Mouse (Mus musculus) C2C12 (cell line): ENCODE results near the gene Pdzrn4. TPM values are rescaled to one million over a fixed set of nuclear protein-coding genes. Genes with fewer than 3 reads are reported as not detected.

Experiments
- H3K27me3 ChIP-seq: one replicate; pipeline ENCODE4 v1.6.1; 2011; ENCODE audit not compliant: control insufficient read depth, insufficient read depth, insufficient read length
- H3K36me3 ChIP-seq: one replicate; pipeline ENCODE4 v1.6.1; 2011; ENCODE audit not compliant: control insufficient read depth, insufficient read depth
- H3K4me3 ChIP-seq: one replicate; pipeline ENCODE4 v1.5.1; 2011; ENCODE audit warnings: mild to moderate bottlenecking, control low read depth; ENCODE audit not compliant: poor library complexity, insufficient read depth, severe bottlenecking
- H3K79me2 ChIP-seq: one replicate; pipeline ENCODE4 v1.6.1; 2011; ENCODE audit not compliant: control insufficient read depth, insufficient read depth
- H3K79me3 ChIP-seq: one replicate; pipeline ENCODE4 v1.6.1; 2011; ENCODE audit warnings: low read depth, control low read depth
- H3ac ChIP-seq: one replicate; pipeline ENCODE3; 2011; ENCODE audit warnings: low read depth; ENCODE audit not compliant: control insufficient read depth, insufficient read length
- CEBPB ChIP-seq: IDR thresholded peaks from one replicate; pipeline ENCODE4 v1.6.1; 2011; ENCODE audit warnings: low read depth, mild to moderate bottlenecking, control low read depth, moderate library complexity
- CTCF ChIP-seq: IDR thresholded peaks from one replicate; pipeline ENCODE4 v1.5.1; 2011; ENCODE audit not compliant: control insufficient read depth, insufficient read depth, insufficient read length
- FOSL1 ChIP-seq: IDR thresholded peaks from one replicate; pipeline ENCODE4 v1.8.0; 2011; ENCODE audit warnings: mild to moderate bottlenecking, low read length; ENCODE audit not compliant: poor library complexity, insufficient read depth, severe bottlenecking
- MAX ChIP-seq: IDR thresholded peaks from one replicate; pipeline ENCODE4 v1.6.1; 2011; ENCODE audit warnings: mild to moderate bottlenecking, control low read depth
- MYOD1 ChIP-seq: IDR thresholded peaks from one replicate; pipeline ENCODE4 v1.6.1; 2011; ENCODE audit warnings: low read depth; ENCODE audit not compliant: control insufficient read depth, insufficient read length
- MYOG ChIP-seq: IDR thresholded peaks from one replicate; pipeline ENCODE4 v1.6.1; 2011; ENCODE audit not compliant: control insufficient read depth, insufficient read length; ENCODE audit errors: extremely low read depth
- USF1 ChIP-seq: IDR thresholded peaks from one replicate; pipeline ENCODE4 v1.6.1; 2011; ENCODE audit warnings: low read depth, mild to moderate bottlenecking, control low read depth, moderate library complexity
- polyA plus RNA-seq: library from polyadenylated mRNA; unstranded; fragments of >200 nt; fragmentation: generic; extraction: Trizol; gene quantifications from one replicate; pipeline ENCODE4 v1.2.1, GENCODE M21; 2012; ENCODE audit warnings: missing spikeins

Pdzrn4 gene
- polyA plus RNA-seq, 1 experiment: 0.01 TPM

DNA sequence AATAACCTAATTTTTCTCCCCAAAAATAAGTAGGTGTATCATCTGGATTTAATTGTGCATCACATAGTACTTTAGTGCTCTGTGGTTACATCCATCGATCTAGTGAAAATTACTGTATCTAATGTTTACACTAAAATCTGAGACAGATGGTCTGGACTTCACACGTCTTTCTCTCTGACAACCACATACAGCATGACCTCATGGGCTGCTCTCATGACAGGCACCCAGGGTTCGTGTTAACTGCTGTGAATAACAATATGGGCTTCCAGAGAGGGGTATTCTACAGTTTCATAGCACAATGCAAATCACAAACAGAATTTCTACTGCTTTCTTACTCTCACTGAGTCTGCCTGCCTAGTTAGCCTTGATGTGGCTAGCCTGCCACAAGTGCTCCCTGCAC lies 20.4 kb downstream of the Pdzrn4 start:
- Histone ChIP-seq H3K27me3 (peaks cover 5% of the 10 kb centered on the region), H3K79me3 (no peaks in the 10 kb centered on the region), H3ac (no peak overlapping the region), H3K4me3 (no peak overlapping the region), H3K79me2 (no peaks in the 10 kb centered on the region), H3K36me3 (no peaks in the 10 kb centered on the region)
- TF ChIP-seq MAX: no peak
- no peak for TF ChIP-seq USF1
- no peak for TF ChIP-seq CEBPB
- TF ChIP-seq FOSL1: no peak
- no peak for TF ChIP-seq MYOG
- no peak for TF ChIP-seq CTCF
- no peak for TF ChIP-seq MYOD1

DNA sequence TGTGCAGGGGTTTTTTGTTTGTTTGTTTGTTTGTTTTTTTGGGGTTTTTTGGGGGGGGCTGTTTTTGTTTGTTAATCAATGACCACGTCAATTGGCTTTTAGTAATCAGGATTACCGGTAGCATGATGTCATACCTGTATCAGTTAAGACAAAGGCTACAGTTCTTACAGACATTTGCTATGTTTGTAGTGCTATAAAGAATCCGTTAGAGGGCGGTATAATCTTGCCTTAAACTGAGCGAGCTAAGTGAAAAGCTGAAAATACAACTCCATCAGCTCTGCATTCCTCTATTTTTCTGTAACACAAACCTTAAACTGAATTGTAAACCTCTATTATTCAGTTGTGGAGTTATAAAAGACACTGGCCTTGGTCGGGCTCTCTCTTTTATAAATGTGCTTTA lies 37.9 kb downstream of the Pdzrn4 start:
- H3K79me2 ChIP-seq: no peaks in the 10 kb centered on the region
- no peaks in the 10 kb centered on the region for H3K27me3 ChIP-seq
- TF ChIP-seq MYOD1 (no peak), MYOG (no peak), FOSL1 (no peak), USF1 (no peak), MAX (no peak), CEBPB (no peak), CTCF (no peak)
- H3K36me3 ChIP-seq: no peaks in the 10 kb centered on the region
- H3K4me3 ChIP-seq: no peak overlapping the region
- no peak overlapping the region for H3ac ChIP-seq
- H3K79me3 ChIP-seq: no peaks in the 10 kb centered on the region

DNA sequence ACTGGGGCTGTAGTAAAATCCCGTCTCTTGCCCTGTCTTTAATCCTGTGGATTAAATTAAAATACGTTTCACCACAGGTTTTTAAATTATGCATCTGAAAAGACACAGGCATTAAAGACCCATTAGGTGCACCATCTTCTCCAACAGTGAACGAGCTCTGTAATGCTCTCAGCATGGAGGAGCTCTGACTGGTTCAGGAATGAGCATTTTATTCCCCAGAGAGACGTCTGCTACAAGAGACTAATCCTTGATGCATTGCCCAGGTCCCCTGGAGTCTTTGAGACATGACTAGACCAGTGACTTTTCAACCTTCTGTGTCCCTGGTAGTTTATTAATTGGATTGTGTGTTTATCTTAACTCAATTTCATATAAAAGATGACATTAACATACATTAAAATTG lies 38.6 kb downstream of the Pdzrn4 start:
- no peaks in the 10 kb centered on the region for H3K27me3 ChIP-seq
- H3K79me2 ChIP-seq: no peaks in the 10 kb centered on the region
- TF ChIP-seq MYOG (no peak), CEBPB (no peak), CTCF (no peak), USF1 (no peak), MAX (no peak), MYOD1 (no peak), FOSL1 (no peak)
- H3K36me3 ChIP-seq: no peaks in the 10 kb centered on the region
- no peak overlapping the region for H3K4me3 ChIP-seq
- H3ac ChIP-seq: no peak overlapping the region
- no peaks in the 10 kb centered on the region for H3K79me3 ChIP-seq

- TF ChIP-seq MAX (no peak), FOSL1 (no peak), CTCF (no peak), MYOG (no peak), MYOD1 (no peak), CEBPB (no peak), USF1 (no peak)
- Histone ChIP-seq H3K4me3 (no peak overlapping the region), H3ac (no peak overlapping the region), H3K79me2 (no peaks in the 10 kb centered on the region), H3K27me3 (no peaks in the 10 kb centered on the region), H3K36me3 (no peaks in the 10 kb centered on the region), H3K79me3 (no peaks in the 10 kb centered on the region)
Observed at GRCm38 (mm10) chr15:92441630-92442180, 45.0 kb downstream of the Pdzrn4 start.

DNA sequence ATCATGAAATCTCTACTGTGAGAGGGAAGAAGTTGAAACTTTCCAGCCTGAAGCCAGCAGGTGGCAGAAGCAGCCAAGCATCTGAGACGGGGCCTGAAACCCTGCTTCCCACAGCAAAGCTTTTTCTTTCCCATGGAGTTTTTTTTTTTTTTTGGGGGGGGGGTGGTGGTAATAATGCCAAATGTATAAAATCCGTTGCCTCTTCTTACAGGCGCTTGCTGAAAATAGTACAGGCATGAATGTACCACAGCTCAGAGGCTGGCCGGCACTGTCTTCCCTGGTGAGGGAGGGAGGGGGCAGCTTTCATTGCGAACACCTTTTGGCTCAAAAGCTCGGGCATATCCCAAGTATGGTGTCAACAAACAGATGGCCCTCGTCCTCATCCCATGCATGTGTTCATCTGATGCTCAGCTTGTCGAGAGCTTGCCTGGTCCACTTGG lies 51.0 kb downstream of the Pdzrn4 start:
- H3K4me3 ChIP-seq: no peak overlapping the region
- TF ChIP-seq MYOG (no peak), CEBPB (no peak), USF1 (no peak), FOSL1 (no peak), CTCF (no peak), MYOD1 (no peak)
- no peaks in the 10 kb centered on the region for H3K27me3 ChIP-seq
- H3K79me3 ChIP-seq: no peaks in the 10 kb centered on the region
- H3ac ChIP-seq: no peak overlapping the region
- no peaks in the 10 kb centered on the region for H3K79me2 ChIP-seq
- H3K36me3 ChIP-seq: no peaks in the 10 kb centered on the region

DNA sequence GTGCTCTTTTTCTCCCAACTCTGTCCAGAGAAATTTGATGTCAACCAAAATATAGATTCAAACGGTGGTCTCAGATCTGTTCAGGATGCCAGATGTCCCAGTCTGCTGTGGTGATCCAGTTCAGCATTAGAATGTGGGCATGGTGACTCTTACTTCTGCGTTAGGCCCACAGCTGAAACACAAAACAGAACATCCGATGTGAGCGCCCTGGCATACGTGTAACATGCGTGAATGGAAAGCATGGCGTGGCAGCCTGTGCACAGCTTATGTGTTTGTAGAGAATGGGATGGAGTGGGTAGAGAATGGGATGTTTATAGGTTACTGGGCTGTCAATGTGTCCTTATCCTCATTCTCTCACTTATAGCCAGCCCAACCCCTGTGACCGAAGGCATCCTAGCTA lies 52.4 kb downstream of the Pdzrn4 start:
- TF ChIP-seq CEBPB (no peak), MYOG (no peak), USF1 (no peak), FOSL1 (no peak), MYOD1 (no peak), CTCF (no peak), MAX (no peak)
- no peaks in the 10 kb centered on the region for H3K27me3 ChIP-seq
- no peaks in the 10 kb centered on the region for H3K36me3 ChIP-seq
- H3K79me2 ChIP-seq: no peaks in the 10 kb centered on the region
- no peak overlapping the region for H3ac ChIP-seq
- no peaks in the 10 kb centered on the region for H3K79me3 ChIP-seq
- no peak overlapping the region for H3K4me3 ChIP-seq
